Mouse (Mus musculus): Measurements from ENCODE around the gene Vars2.

Vars2 gene

GRCm38 (mm10) chr17:35626537-35626936, 40.9 kb downstream of the Vars2 start, which contains the start of gene Gm9573:
TSS of gene Gm9573 (minus strand) at chr17:35626637.
- no peak for DNase-seq

GRCm38 (mm10) chr17:35617127-35617526, 50.3 kb downstream of the Vars2 start:
- DNase-seq = no peak
